8 mouse cellular contexts compared by ENCODE assay signal in genomic region chr2:84476577-84476976, GRCm38 (mm10). TPM values are rescaled to one million over a fixed set of nuclear protein-coding genes. Genes with fewer than 3 reads are reported as not detected.
DNase-seq lines count a peak whose midpoint lies in the region; ATAC-seq and TF ChIP-seq lines count a peak whose summit lies in the region.

Gene Tfpi (minus strand): TSS chr2:84476775.

- peak; percentile 54 for ATAC-seq in Patski
- ATAC-seq in forebrain, postnatal 0 days, result no peak
- ATAC-seq in intestine, embryonic 15.5 days, result peak; percentile 87

- no peaks in the 10 kb centered on the region for H3K4me1 ChIP-seq in forebrain, postnatal 0 days (ENCODE audit: insufficient read depth)
- H3K4me1 ChIP-seq in intestine, embryonic 15.5 days (replicated peaks), result peaks cover 6% of the 10 kb centered on the region

- POLR2A ChIA-PET in Patski (lab: Charles Lee), result no interaction called here

- WGBS in forebrain, postnatal 0 days, result 73% methylated on average over 4 of the region's 4 CpGs
- 15% methylated on average over 4 of the region's 4 CpGs for WGBS in intestine, embryonic 15.5 days

- TF ChIP-seq CTCF in Patski (IDR thresholded peaks at IDR 0.05), result no peak
- no peak for TF ChIP-seq CTCF in forebrain, postnatal 0 days (IDR thresholded peaks at IDR 0.05; ENCODE audit: low read depth)

- H3K9me3 ChIP-seq in forebrain, postnatal 0 days (ENCODE audit: low read length), result no peaks in the 10 kb centered on the region
- no peaks in the 10 kb centered on the region for H3K9me3 ChIP-seq in intestine, embryonic 15.5 days

- CTCF ChIA-PET in Patski (lab: Charles Lee), result interaction anchor here (1.5 to 5.1 kb wide), 3 partner anchors 10 to 22 kb away, joined by 3 to 35 read pairs (median 8); no protein-coding TSS in a partner anchor

- DNase-seq in 3T3-L1 (ENCODE audit: low read depth, low spot score) (peak; percentile 86), Patski (ENCODE audit: low read depth, low spot score) (no peak)
- DNase-seq in forebrain, postnatal 0 days, result no peak
- DNase-seq in lung, postnatal 14 days, result peak; percentile 31
- no peak for DNase-seq in right cerebral cortex, postnatal 10 days (ENCODE audit: low spot score in 2 of 2)
- DNase-seq in urinary bladder, postnatal 25 days (ENCODE audit: low spot score), result no peak
- DNase-seq in spleen, adult 18-20 months, result no peak

- no peak within 1 kb of the TSS for H3K9ac ChIP-seq in forebrain, postnatal 0 days
- H3K9ac ChIP-seq in intestine, embryonic 15.5 days, result peak within 1 kb of the TSS; percentile 3; the same call in 1 of the 2 replicates

- H3K4me2 ChIP-seq in forebrain, postnatal 0 days (ENCODE audit: low read depth), result no peak within 1 kb of the TSS
- peak within 1 kb of the TSS; percentile 46 for H3K4me2 ChIP-seq in intestine, embryonic 15.5 days (replicated peaks)

- no peaks in the 10 kb centered on the region for H3K36me3 ChIP-seq in forebrain, postnatal 0 days (ENCODE audit: insufficient read depth)
- no peaks in the 10 kb centered on the region for H3K36me3 ChIP-seq in intestine, embryonic 15.5 days

- in situ Hi-C loops in Patski (cut with MboI; ENCODE audit: low pct_unique_long_range_greater_than_20kb), result no loop called here

- no peak within 1 kb of the TSS for H3K4me3 ChIP-seq in forebrain, postnatal 0 days (ENCODE audit: low read depth, low read length)
- peak within 1 kb of the TSS; percentile 38 for H3K4me3 ChIP-seq in intestine, embryonic 15.5 days (replicated peaks)

- H3K27me3 ChIP-seq in Patski, result no peaks in the 10 kb centered on the region
- H3K27me3 ChIP-seq in forebrain, postnatal 0 days (ENCODE audit: insufficient read depth, low read length), result no peaks in the 10 kb centered on the region
- H3K27me3 ChIP-seq in intestine, embryonic 15.5 days (replicated peaks), result no peaks in the 10 kb centered on the region

- H3K27ac ChIP-seq in forebrain, postnatal 0 days (ENCODE audit: low read depth, low read length), result no peak within 1 kb of the TSS
- peak within 1 kb of the TSS; percentile 62 for H3K27ac ChIP-seq in intestine, embryonic 15.5 days

RNA-seq across cellular contexts. Expression of gene Tfpi, which starts in this region (rescaled TPM):
- polyA plus RNA-seq in Patski (2021), result 26.3 TPM
- 11.6 and 16.2 TPM in 2 replicates for total RNA-seq in forebrain, postnatal 0 days (2014; rRNA removed)
- 11.4 and 11.7 TPM in 2 replicates for polyA plus RNA-seq in forebrain, postnatal 0 days (2015; fragmentation: Nextera tagmentation; extraction: Ambion mirVana)
- polyA plus RNA-seq in intestine, embryonic 15.5 days (2015; fragmentation: Nextera tagmentation; extraction: Ambion mirVana), result 40.9 and 46.9 TPM in 2 replicates

Comparison
In these comparisons a context has a peak if more than half of its experiments do, and no peak if none do; other contexts are left out.
1. DNase-seq: peak in 3T3-L1 (single experiment) and lung, postnatal 14 days (single experiment); none in Patski (single experiment), forebrain, postnatal 0 days (single experiment), right cerebral cortex, postnatal 10 days (0 of 2), urinary bladder, postnatal 25 days (single experiment) and spleen, adult 18-20 months (0 of 2).